Mouse (Mus musculus) cortical plate, adult 2 months (tissue): Measurements from ENCODE around the gene Zfp874a. TPM values are rescaled to one million over a fixed set of nuclear protein-coding genes. Genes with fewer than 3 reads are reported as not detected.

Experiments
- polyA plus RNA-seq: library from polyadenylated mRNA; depleted of rRNA; stranded (reverse); fragments of >200 nt; gene quantifications from 2 replicates; pipeline ENCODE4 v1.2.3, GENCODE M21; 2012; rRNA removed

Gene Zfp874a
- polyA plus RNA-seq, 1 experiment = 9.1 TPM

Other genes with a start within 250 kb of the Zfp874a start
- gene Zfp458, start 173.2 kb downstream of the Zfp874a start, polyA plus RNA-seq = 3.8 and 4.2 TPM in 2 replicates
- gene Zfp457, start 145.1 kb downstream of the Zfp874a start, polyA plus RNA-seq = 2.7 and 3.4 TPM in 2 replicates
- gene Zfp595, start 119.1 kb downstream of the Zfp874a start, polyA plus RNA-seq = 2.3 and 2.6 TPM in 2 replicates
- not detected in 2 replicates for gene Gm28044, start 91.1 kb downstream of the Zfp874a start, polyA plus RNA-seq
- 0.48 and 0.57 TPM in 2 replicates for gene Zfp953, start 91.0 kb downstream of the Zfp874a start, polyA plus RNA-seq
- gene Gm28041, start 75.9 kb downstream of the Zfp874a start, polyA plus RNA-seq = 0.15 and 0.44 TPM in 2 replicates
- gene Zfp456, start 75.8 kb downstream of the Zfp874a start, polyA plus RNA-seq = 0.52 and 0.61 TPM in 2 replicates
- gene Zfp429, start 51.8 kb downstream of the Zfp874a start, polyA plus RNA-seq = 3.9 and 4.6 TPM in 2 replicates
- 3.8 and 4.5 TPM in 2 replicates for gene Zfp459, start 30.2 kb downstream of the Zfp874a start, polyA plus RNA-seq
- 10.0 and 11.5 TPM in 2 replicates for gene Zfp874b, start 32.6 kb upstream of the Zfp874a start, polyA plus RNA-seq
- 5.6 and 5.7 TPM in 2 replicates for gene Zfp58, start 48.9 kb upstream of the Zfp874a start, polyA plus RNA-seq
- 0.15 TPM in 1 of 2 replicates, not detected in the other for gene Gm26965, start 74.5 kb upstream of the Zfp874a start, polyA plus RNA-seq
- 27.9 and 29.4 TPM in 2 replicates for gene Zfp87, start 74.6 kb upstream of the Zfp874a start, polyA plus RNA-seq
- 5.0 and 5.2 TPM in 2 replicates for gene Zfp748, start 102.2 kb upstream of the Zfp874a start, polyA plus RNA-seq
- gene Zfp729b, start 158.1 kb upstream of the Zfp874a start, polyA plus RNA-seq = 3.4 and 3.5 TPM in 2 replicates
- not detected in 2 replicates for gene Gm49345, start 186.1 kb upstream of the Zfp874a start, polyA plus RNA-seq
- 3.8 and 4.4 TPM in 2 replicates for gene Zfp729a, start 186.2 kb upstream of the Zfp874a start, polyA plus RNA-seq
- 11.9 and 13.8 TPM in 2 replicates for gene Zfp738, start 235.4 kb upstream of the Zfp874a start, polyA plus RNA-seq